Mouse (Mus musculus): ENCODE measurements around the gene Sphk1.

DNA sequence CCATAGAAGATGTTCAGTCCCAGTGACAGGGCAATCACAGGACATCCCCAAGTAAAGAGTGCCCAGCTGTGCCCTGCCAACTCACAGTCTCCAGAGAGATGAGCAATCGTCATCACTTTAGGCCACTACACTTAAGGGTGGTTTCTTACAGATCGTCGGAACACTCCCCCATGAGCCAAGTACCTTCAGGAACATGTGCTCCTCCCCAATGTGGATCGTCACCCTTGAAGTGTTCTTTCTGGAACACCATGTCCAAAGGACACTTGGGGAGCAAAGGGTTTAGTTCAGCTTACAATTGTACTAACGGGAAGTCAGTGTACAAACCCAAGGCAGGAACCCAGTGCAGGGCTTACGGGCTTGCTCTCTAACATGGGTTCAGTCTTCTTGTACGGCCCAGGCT lies 18.6 kb upstream of the Sphk1 start:
- no peak for TF ChIP-seq CTCF (IDR thresholded peaks at IDR 0.05; ENCODE audit: low read depth)
- TF ChIP-seq EP300 (IDR thresholded peaks at IDR 0.05; ENCODE audit: low read depth), result no peak
